Mouse (Mus musculus) cerebellum, postnatal 36 days (tissue): ENCODE data around the gene Gm29735.
A peak's percentile ranks its signal among the peaks of the same experiment; 100 is the strongest.
"Not testable (repeated sequence)": the region's sequence is repeated elsewhere in the genome, so short reads cannot be mapped to it uniquely, and the experiment has no call there.

Experiments used
- DNase-seq, 2 experiments: peaks; one replicate each; pipeline ENCODE4 v3.0.0; 2021 to 2022; ENCODE audit warnings: mixed read lengths in 2 of 2

Gene Gm29735

DNA sequence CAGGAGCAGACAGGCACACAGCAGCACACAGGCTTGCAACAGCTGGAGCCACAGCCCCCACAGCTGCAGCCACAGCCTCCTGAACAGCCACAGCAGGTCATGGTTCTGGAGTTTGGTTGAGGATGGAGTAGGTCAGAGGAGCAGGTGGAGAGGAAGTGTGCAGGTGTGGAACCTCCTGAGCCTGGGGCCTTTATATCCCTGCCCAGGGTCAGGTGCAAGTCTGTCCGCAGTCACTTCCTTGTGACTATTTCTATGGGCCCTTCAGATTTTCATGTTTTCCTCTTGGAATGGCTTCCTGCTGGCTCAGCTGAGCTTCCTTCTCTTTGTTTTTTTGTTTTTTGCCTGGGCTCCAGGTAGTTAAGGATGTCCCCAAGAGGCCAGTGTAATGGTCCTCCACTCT lies 36.3 kb downstream of the Gm29735 start, which contains the start of gene Gm45618:
Gm45618 (minus strand) TSS at position 101 of the 400 bp plus-strand sequence.
- DNase-seq: not testable (repeated sequence)

DNA sequence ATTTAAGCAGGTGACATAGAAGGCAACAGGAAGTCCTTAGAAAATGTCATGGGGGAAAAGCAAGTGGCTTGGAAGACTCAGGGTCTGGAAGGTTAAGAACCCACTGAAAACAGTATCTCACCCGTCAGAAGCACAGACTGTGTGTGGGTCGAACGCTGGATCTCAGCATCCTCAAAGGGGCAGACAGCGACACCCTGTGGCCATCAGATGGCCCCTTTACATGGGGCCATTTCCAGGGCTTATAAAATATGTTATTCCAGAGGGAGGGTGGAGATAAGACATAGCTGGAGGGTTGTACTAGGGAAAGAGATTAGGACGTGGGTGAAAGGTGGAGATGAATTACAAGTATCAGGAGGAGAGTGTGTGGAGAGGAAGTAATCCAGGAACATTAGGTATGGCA lies 37.3 kb downstream of the Gm29735 start:
- DNase-seq: peak; percentile 17 to 38
